Mouse (Mus musculus): ENCODE data around the gene Alpl. TPM values are rescaled to one million over a fixed set of nuclear protein-coding genes. Genes with fewer than 3 reads are reported as not detected.
A peak's percentile ranks its signal among the peaks of the same experiment; 100 is the strongest.

Gene Alpl
- polyA plus RNA-seq, 1 experiment from 2014 or later = 3.0 TPM

DNA sequence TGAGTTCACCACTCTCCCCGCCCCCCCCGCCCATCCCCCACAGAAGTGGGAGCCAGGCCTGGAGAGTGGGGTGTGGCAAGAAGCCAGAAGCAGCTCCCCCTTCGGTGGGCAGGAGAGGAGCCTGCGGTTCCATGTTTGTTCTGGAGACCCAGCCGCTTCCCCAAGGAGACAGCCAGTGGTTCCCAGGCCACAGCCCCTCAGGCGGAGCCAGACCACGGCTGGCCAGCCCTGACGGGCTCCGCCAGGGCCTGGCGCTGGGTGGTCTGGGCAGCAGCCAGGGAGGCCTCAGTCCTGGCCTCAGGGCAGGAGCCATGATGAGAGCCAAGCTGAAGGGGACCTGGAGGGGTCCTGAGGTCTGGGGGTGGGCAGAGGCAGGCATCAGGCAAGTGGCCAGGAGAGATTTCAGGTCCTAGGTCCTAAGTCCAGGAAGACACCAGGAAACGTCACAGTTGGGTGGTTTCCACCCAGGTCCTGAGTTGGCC, 59.9 kb downstream of the Alpl start:
- Histone ChIP-seq H3K27me3 (replicated peaks; ENCODE audit: insufficient read depth, low read length) (no peaks in the 10 kb centered on the region), H3K36me3 (ENCODE audit: insufficient read depth, low read length) (no peaks in the 10 kb centered on the region), H3K4me2 (replicated peaks; ENCODE audit: low read depth, low read length) (no peak overlapping the region), H3K9me3 (ENCODE audit: low read length) (no peaks in the 10 kb centered on the region), H3K9ac (replicated peaks; ENCODE audit: low read depth) (no peak overlapping the region), H3K4me3 (ENCODE audit: low read depth, low read length) (no peak overlapping the region), H3K27ac (ENCODE audit: low read length) (no peak overlapping the region), H3K4me1 (ENCODE audit: insufficient read depth, low read depth, low read length) (0 out of 2 replicates have a peak, but pooled peaks cover 3% of the 10 kb centered on the region)
- DNase-seq (ENCODE audit: low spot score) (no peak), ATAC-seq (no peak)
- TF ChIP-seq CTCF (IDR thresholded peaks at IDR 0.05) (no peak), EP300 (IDR thresholded peaks at IDR 0.05) (no peak)
- 39% methylated on average over 10 of the region's 11 CpGs for WGBS

DNA sequence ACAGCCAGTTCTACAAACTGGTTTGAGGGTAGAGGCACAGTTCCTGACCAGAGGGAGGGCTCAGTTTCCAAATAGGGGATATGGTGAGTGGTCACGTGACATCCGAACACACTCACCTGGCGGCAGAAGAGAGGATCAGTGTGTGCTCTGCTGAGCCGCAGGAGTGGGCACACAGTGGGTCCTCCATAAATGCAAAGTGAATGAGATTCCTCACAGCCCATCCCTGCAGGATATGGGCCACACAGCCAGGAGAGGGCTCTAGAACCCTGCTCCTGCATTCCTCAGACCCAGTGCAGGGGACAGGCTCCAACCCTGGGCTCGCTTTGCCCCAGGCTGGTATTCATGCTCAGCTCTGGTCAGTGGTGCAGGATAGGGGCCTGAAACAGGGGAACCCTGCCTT, 62.7 kb downstream of the Alpl start:
- H3K4me2 ChIP-seq (replicated peaks; ENCODE audit: low read depth, low read length) = no peak overlapping the region
- WGBS = 64% methylated on average over 5 of the region's 5 CpGs
- DNase-seq (ENCODE audit: low spot score) = no peak
- no peak overlapping the region for H3K27ac ChIP-seq (ENCODE audit: low read length)
- H3K27me3 ChIP-seq (replicated peaks; ENCODE audit: insufficient read depth, low read length) = peaks cover 3% of the 10 kb centered on the region; the same call in 1 of the 2 replicates
- H3K9ac ChIP-seq (replicated peaks; ENCODE audit: low read depth) = no peak overlapping the region
- ATAC-seq = no peak
- H3K9me3 ChIP-seq (ENCODE audit: low read length) = no peaks in the 10 kb centered on the region
- TF ChIP-seq CTCF (IDR thresholded peaks at IDR 0.05) (peak; percentile 49), EP300 (IDR thresholded peaks at IDR 0.05) (no peak)
- H3K36me3 ChIP-seq (ENCODE audit: insufficient read depth, low read length) = no peaks in the 10 kb centered on the region
- no peak overlapping the region for H3K4me3 ChIP-seq (ENCODE audit: low read depth, low read length)
- H3K4me1 ChIP-seq (ENCODE audit: insufficient read depth, low read depth, low read length) = 0 out of 2 replicates have a peak, but pooled peaks cover 3% of the 10 kb centered on the region

DNA sequence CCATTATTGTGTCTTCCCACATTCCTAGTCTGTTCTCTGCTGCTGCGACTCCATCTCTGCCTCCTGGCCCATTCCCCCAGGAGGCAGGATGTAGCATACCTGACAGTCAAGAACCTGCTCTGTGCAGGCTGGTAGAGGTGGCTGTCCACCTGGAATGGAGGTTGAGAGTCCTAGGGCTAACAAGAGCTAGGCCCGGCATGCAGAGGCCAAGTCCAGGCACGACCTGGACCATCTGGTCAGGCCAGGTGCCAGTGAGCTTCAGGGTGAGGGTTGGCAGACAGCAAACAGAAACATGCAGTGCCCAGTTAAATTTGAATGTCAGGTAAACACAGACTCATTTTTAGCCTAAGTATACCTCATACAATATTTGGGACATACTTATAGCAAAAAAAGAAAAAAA, 63.2 kb downstream of the Alpl start:
- TF ChIP-seq EP300 (IDR thresholded peaks at IDR 0.05) (no peak), CTCF (IDR thresholded peaks at IDR 0.05) (no peak)
- 48% methylated on average over 3 of the region's 3 CpGs for WGBS
- no peaks in the 10 kb centered on the region for H3K9me3 ChIP-seq (ENCODE audit: low read length)
- 0 out of 2 replicates have a peak, but pooled peaks cover 3% of the 10 kb centered on the region for H3K4me1 ChIP-seq (ENCODE audit: insufficient read depth, low read depth, low read length)
- no peak overlapping the region for H3K27ac ChIP-seq (ENCODE audit: low read length)
- ATAC-seq (no peak), DNase-seq (ENCODE audit: low spot score) (no peak)
- no peak overlapping the region for H3K4me2 ChIP-seq (replicated peaks; ENCODE audit: low read depth, low read length)
- peaks cover 8% of the 10 kb centered on the region; the same call in 1 of the 2 replicates for H3K27me3 ChIP-seq (replicated peaks; ENCODE audit: insufficient read depth, low read length)
- H3K9ac ChIP-seq (replicated peaks; ENCODE audit: low read depth) = no peak overlapping the region
- H3K36me3 ChIP-seq (ENCODE audit: insufficient read depth, low read length) = no peaks in the 10 kb centered on the region
- H3K4me3 ChIP-seq (ENCODE audit: low read depth, low read length) = no peak overlapping the region

DNA sequence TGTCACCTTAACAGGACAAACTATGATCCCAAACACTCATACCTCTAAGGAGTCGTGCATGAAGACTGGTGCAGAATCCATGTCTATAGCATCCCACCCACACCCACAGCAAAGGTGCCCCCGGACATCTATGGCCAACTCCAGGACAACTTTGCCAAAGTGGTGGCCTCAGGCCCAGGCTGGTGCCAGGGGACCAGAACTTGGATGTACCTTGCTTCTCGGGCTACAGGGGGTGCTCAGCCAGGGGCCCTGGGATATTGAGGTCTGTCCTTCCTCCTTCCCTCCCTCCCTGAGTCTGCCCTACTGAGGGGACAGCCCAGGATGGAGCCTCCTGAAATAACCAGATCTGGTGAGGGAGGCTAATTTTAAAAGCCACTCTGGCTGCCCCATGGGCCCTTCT, 63.8 kb downstream of the Alpl start:
- WGBS = 65% methylated on average over 3 of the region's 3 CpGs
- H3K4me2 ChIP-seq (replicated peaks; ENCODE audit: low read depth, low read length) = no peak overlapping the region
- H3K27ac ChIP-seq (ENCODE audit: low read length) = no peak overlapping the region
- TF ChIP-seq CTCF (IDR thresholded peaks at IDR 0.05) = no peak
- no peak for TF ChIP-seq EP300 (IDR thresholded peaks at IDR 0.05)
- H3K4me1 ChIP-seq (ENCODE audit: insufficient read depth, low read depth, low read length) = 0 out of 2 replicates have a peak, but pooled peaks cover 3% of the 10 kb centered on the region
- no peak for DNase-seq (ENCODE audit: low spot score)
- H3K9me3 ChIP-seq (ENCODE audit: low read length) = no peaks in the 10 kb centered on the region
- no peaks in the 10 kb centered on the region for H3K36me3 ChIP-seq (ENCODE audit: insufficient read depth, low read length)
- H3K27me3 ChIP-seq (replicated peaks; ENCODE audit: insufficient read depth, low read length) = peaks cover 9% of the 10 kb centered on the region; the same call in 1 of the 2 replicates
- H3K9ac ChIP-seq (replicated peaks; ENCODE audit: low read depth) = no peak overlapping the region
- H3K4me3 ChIP-seq (ENCODE audit: low read depth, low read length) = no peak overlapping the region
- no peak for ATAC-seq

DNA sequence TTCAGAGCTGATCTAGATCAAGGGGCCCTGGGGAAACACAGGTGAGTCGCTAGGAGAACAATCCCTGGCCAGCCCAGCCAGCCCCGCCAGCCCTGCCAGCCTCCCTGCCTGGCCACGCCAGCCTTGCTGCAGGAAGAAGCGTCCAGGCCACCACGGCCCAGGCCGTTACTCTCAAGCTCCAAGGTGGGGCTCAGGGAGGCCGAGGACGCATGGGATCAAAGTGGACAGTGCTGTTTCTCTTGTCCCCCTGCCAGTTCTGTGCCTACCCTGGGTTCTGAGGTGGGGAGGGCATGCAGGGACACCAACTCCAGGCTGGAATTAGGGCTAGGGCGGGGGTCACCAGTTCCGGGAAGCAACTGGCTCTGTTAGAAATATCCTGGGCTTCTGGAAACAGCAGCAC, 64.3 kb downstream of the Alpl start:
- H3K36me3 ChIP-seq (ENCODE audit: insufficient read depth, low read length) = no peaks in the 10 kb centered on the region
- peaks cover 9% of the 10 kb centered on the region; the same call in 1 of the 2 replicates for H3K27me3 ChIP-seq (replicated peaks; ENCODE audit: insufficient read depth, low read length)
- WGBS = 60% methylated on average over 10 of the region's 10 CpGs
- H3K9ac ChIP-seq (replicated peaks; ENCODE audit: low read depth) = no peak overlapping the region
- H3K4me2 ChIP-seq (replicated peaks; ENCODE audit: low read depth, low read length) = no peak overlapping the region
- H3K4me1 ChIP-seq (ENCODE audit: insufficient read depth, low read depth, low read length) = 0 out of 2 replicates have a peak, but pooled peaks cover 3% of the 10 kb centered on the region
- TF ChIP-seq EP300 (IDR thresholded peaks at IDR 0.05) (no peak), CTCF (IDR thresholded peaks at IDR 0.05) (no peak)
- DNase-seq (ENCODE audit: low spot score) = no peak
- H3K4me3 ChIP-seq (ENCODE audit: low read depth, low read length) = no peak overlapping the region
- no peak for ATAC-seq
- no peak overlapping the region for H3K27ac ChIP-seq (ENCODE audit: low read length)
- no peaks in the 10 kb centered on the region for H3K9me3 ChIP-seq (ENCODE audit: low read length)

DNA sequence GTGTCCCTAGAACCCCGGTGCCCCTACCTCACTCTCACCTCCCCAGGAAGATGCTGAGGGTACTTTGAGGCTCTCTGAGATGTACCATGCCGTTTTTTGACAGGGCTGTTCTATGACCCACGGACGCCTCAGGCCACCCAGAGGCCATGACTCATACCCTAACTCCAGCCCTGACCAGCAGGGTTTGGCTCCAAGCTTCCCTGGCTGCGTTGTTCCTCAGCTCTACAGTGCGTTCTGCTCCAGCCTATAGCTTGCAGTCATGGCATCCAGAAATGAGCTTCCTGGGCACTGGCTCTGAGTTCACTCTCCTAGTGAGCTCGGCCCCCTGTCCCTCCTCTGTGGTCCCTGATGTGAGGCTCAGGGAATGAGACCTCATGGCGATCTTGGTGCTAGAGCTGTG, 65.4 kb downstream of the Alpl start:
- no peak overlapping the region for H3K4me3 ChIP-seq (ENCODE audit: low read depth, low read length)
- no peak for ATAC-seq
- TF ChIP-seq EP300 (IDR thresholded peaks at IDR 0.05) (no peak), CTCF (IDR thresholded peaks at IDR 0.05) (no peak)
- no peak overlapping the region for H3K27ac ChIP-seq (ENCODE audit: low read length)
- 76% methylated on average over 8 of the region's 8 CpGs for WGBS
- no peak overlapping the region for H3K9ac ChIP-seq (replicated peaks; ENCODE audit: low read depth)
- DNase-seq (ENCODE audit: low spot score) = no peak
- no peaks in the 10 kb centered on the region for H3K36me3 ChIP-seq (ENCODE audit: insufficient read depth, low read length)
- H3K4me1 ChIP-seq (ENCODE audit: insufficient read depth, low read depth, low read length) = no peaks in the 10 kb centered on the region
- peaks cover 9% of the 10 kb centered on the region; the same call in 1 of the 2 replicates for H3K27me3 ChIP-seq (replicated peaks; ENCODE audit: insufficient read depth, low read length)
- H3K9me3 ChIP-seq (ENCODE audit: low read length) = no peaks in the 10 kb centered on the region
- no peak overlapping the region for H3K4me2 ChIP-seq (replicated peaks; ENCODE audit: low read depth, low read length)
